Mouse (Mus musculus) olfactory bulb, adult 2 months (tissue): ENCODE measurements around the gene Slc26a1. TPM values are rescaled to one million over a fixed set of nuclear protein-coding genes. Genes with fewer than 3 reads are reported as not detected.
A peak's percentile ranks its signal among the peaks of the same experiment; 100 is the strongest.

ENCODE experiments used
- H3K27ac ChIP-seq: fragments of 200-500 bp; 2 replicates; pipeline ENCODE4 v1.5.1; 2012; ENCODE audit warnings: low read depth, low read length; ENCODE audit not compliant: insufficient read depth
- H3K4me1 ChIP-seq: fragments of 200-500 bp; 2 replicates; pipeline ENCODE4 v1.6.1; 2012; ENCODE audit warnings: low read length; ENCODE audit not compliant: control insufficient read depth, insufficient read depth
- H3K4me3 ChIP-seq: fragments of 200-500 bp; 2 replicates; pipeline ENCODE4 v1.5.1; 2012; ENCODE audit warnings: mild to moderate bottlenecking, low read depth, low read length, moderate library complexity; ENCODE audit not compliant: insufficient read depth
- CTCF ChIP-seq: fragments of 200-500 bp; IDR thresholded peaks from 2 replicates; pipeline ENCODE4 v1.5.1; 2012; ENCODE audit warnings: low read depth, mild to moderate bottlenecking, low read length, moderate library complexity; ENCODE audit not compliant: insufficient read depth
- POLR2A ChIP-seq: fragments of 200-500 bp; IDR thresholded peaks from 2 replicates; pipeline ENCODE4 v1.6.1; 2012; ENCODE audit warnings: mild to moderate bottlenecking, low read depth, low read length, moderate library complexity; ENCODE audit not compliant: insufficient read depth
- WGBS: fragments of 180-500 bp; shearing (Covaris S2); methylation state at CpG from one replicate; pipeline ENCODE4 v1.1.7; 2018; 5-methylcytosine and 5-hydroxymethylcytosine counted together
- polyA plus RNA-seq: library from polyadenylated mRNA; stranded (reverse); fragments of >200 nt; gene quantifications from 2 replicates; pipeline ENCODE4 v1.2.4, GENCODE M21; 2012; ENCODE audit warnings: low replicate concordance; ENCODE audit not compliant: missing spikeins, insufficient read depth, insufficient read length

The Slc26a1 gene
- polyA plus RNA-seq, 1 experiment: not detected

GRCm38 (mm10) chr5:108665066-108665465 lies 10.3 kb downstream of the Slc26a1 start:
- Histone ChIP-seq H3K4me3 (no peak overlapping the region), H3K4me1 (peaks cover 2% of the 10 kb centered on the region), H3K27ac (no peak overlapping the region)
- TF ChIP-seq CTCF (no peak), POLR2A (no peak)
- WGBS: 59% methylated on average over 3 of the region's 3 CpGs

GRCm38 (mm10) chr5:108662772-108663171 lies 12.6 kb downstream of the Slc26a1 start:
- 88% methylated on average over 4 of the region's 4 CpGs for WGBS
- Histone ChIP-seq H3K4me1 (peaks cover 18% of the 10 kb centered on the region), H3K4me3 (no peak overlapping the region), H3K27ac (no peak overlapping the region)
- TF ChIP-seq POLR2A (no peak), CTCF (no peak)

- WGBS: 12% methylated on average over 36 of the region's 36 CpGs
- Histone ChIP-seq H3K4me3 (peak overlapping the region; percentile 72), H3K4me1 (peaks cover 18% of the 10 kb centered on the region), H3K27ac (no peak overlapping the region)
- TF ChIP-seq CTCF (no peak), POLR2A (peak; percentile 88)
Measured at GRCm38 (mm10) chr5:108660632-108661268, 14.6 kb downstream of the Slc26a1 start.

GRCm38 (mm10) chr5:108659698-108660631 lies 15.4 kb downstream of the Slc26a1 start, which contains the start of gene Idua:
Idua (plus strand) TSS chr5:108660331.
- WGBS: 7% methylated on average over 24 of the region's 24 CpGs
- Histone ChIP-seq H3K4me3 (peak within 1 kb of the TSS; percentile 72), H3K4me1 (peaks cover 18% of the 10 kb centered on the region), H3K27ac (no peak within 1 kb of the TSS)
- TF ChIP-seq CTCF: no peak
- no peak for TF ChIP-seq POLR2A

- TF ChIP-seq POLR2A (no peak), CTCF (no peak)
- WGBS: 87% methylated on average over 1 of the region's 1 CpGs
- no peak overlapping the region for H3K27ac ChIP-seq
- H3K4me1 ChIP-seq: peaks cover 18% of the 10 kb centered on the region
- no peak overlapping the region for H3K4me3 ChIP-seq
Measured at GRCm38 (mm10) chr5:108658611-108659010, 16.8 kb downstream of the Slc26a1 start.

GRCm38 (mm10) chr5:108657406-108657805 lies 18.0 kb downstream of the Slc26a1 start:
- H3K27ac ChIP-seq: no peak overlapping the region
- peaks cover 18% of the 10 kb centered on the region for H3K4me1 ChIP-seq
- 65% methylated on average over 5 of the region's 5 CpGs for WGBS
- TF ChIP-seq POLR2A (no peak), CTCF (no peak)
- H3K4me3 ChIP-seq: no peak overlapping the region

- Histone ChIP-seq H3K4me3 (no peak overlapping the region), H3K4me1 (peaks cover 18% of the 10 kb centered on the region), H3K27ac (no peak overlapping the region)
- WGBS: 92% methylated on average over 15 of the region's 15 CpGs
- TF ChIP-seq POLR2A (no peak), CTCF (no peak)
Measured at GRCm38 (mm10) chr5:108655891-108656650, 19.3 kb downstream of the Slc26a1 start.

GRCm38 (mm10) chr5:108655381-108655780 lies 20.0 kb downstream of the Slc26a1 start:
- Histone ChIP-seq H3K4me1 (peaks cover 18% of the 10 kb centered on the region), H3K27ac (no peak overlapping the region), H3K4me3 (no peak overlapping the region)
- 96% methylated on average over 9 of the region's 9 CpGs for WGBS
- TF ChIP-seq POLR2A: no peak
- no peak for TF ChIP-seq CTCF
